Mouse (Mus musculus): ENCODE data around the gene Nr2c2.

The Nr2c2 gene

GRCm38 (mm10) chr6:92131456-92131855, 40.3 kb downstream of the Nr2c2 start:
- no peak for DNase-seq

DNA sequence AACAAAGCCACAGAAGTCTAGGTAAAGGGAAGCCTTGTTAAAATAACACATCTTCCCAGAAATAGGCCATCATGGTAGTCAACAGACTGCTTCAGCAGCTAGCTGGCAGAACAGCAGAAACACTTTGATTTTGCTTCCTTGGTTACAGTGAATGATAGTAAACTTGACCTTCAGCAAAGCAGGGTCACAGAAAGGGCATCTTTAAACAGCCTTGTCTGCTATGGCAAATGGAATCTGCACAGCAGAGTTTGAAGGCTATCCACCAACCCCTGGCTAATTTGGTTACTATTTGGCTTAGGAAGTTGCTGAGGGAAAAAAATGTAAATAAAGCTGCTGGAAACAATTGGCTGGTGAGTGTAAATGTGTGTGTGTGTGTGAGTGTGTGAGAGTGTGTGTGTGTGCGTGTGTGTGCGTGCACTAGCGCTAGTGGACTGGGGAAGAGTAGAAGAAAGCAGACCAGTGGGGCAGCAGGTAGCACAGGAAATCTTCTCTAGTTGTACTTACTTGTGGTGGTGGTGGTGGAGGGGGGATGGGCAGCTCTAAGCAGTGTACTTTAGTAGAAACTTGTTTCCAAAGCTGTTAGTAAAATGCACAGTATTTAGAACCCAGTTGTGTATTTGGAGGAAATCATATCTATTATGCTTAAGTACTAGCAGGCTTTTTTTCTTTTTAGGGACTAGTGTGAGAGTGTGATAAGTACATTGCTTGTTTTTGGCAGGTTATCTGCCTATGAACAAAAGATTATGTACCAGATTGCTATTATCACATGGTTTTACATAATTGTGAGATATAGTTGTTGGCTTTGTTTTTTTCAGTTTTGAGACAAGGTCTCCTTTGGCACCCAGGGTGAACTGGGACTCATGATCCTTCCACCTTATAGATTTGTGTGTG, 41.1 kb downstream of the Nr2c2 start:
- DNase-seq: peak in 1 of 2 experiments; percentile 5

DNA sequence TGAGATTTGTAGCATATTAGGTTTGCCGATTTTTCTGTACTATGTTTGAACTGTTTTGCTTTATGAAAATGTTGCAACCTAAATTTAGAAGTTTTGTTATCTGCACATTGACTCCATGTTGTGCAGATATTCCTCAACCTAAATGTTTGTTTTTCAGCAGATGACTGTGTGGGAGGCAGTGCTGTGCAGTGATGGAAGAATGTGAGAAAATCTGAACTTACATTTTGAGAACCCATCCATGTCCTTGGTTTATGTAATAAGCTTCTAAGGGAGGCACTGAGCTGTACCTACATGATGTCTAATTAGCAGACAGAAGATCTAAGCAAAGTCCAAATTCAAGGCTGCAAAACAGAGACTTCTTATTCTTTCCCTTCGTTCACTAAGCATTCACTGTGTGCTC, 42.4 kb downstream of the Nr2c2 start:
- DNase-seq: no peak

- no peak for DNase-seq
These were observed 45.2 kb downstream of the Nr2c2 start for GRCm38 (mm10) chr6:92136356-92136755.

GRCm38 (mm10) chr6:92145881-92146280, 54.7 kb downstream of the Nr2c2 start:
- DNase-seq: no peak

DNA sequence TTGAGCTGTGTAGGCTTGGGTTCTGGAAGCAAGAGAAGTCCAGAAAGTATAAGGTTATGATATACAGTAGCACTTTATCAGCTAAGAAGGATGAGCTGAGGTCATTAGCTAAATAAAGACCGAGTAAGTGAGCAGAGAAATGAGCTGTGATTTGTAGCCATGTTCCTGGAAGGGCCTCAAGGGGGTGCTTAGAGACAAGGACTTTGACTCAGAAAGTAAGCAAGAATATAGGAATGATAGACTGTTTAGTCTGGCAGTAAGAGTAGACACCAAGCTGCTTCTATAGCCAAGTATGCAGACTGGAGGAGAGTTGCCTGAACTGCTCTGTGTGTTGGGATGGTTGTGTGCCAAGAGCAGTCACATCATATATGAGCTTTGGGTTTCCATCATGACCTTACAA, 62.6 kb downstream of the Nr2c2 start:
- DNase-seq: no peak

GRCm38 (mm10) chr6:92158801-92159200, 67.6 kb downstream of the Nr2c2 start:
- no peak for DNase-seq

DNA sequence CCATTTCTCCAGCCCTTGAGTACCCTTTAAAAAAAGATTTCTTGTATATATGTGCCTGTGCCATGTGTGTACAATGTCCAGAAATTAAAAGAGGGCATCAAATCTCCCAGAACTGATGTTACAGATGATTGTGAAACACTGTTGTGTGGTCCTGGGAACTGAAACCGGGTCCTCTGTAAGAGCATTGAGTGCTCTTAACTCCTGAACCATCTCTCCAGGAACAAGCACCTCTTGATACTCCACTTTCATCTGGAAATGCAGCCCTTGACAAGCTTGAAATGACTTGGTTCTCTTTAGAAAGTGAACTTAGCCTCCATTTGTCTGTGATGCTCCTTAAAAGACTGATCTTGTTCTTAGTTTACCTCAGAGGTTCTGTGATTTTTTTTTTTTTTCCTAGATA, 71.5 kb downstream of the Nr2c2 start:
- DNase-seq: no peak

GRCm38 (mm10) chr6:92176450-92176849, 85.3 kb downstream of the Nr2c2 start:
- DNase-seq: no peak

GRCm38 (mm10) chr6:92183621-92184131, 92.5 kb downstream of the Nr2c2 start, which contains the start of gene Mrps25:
TSS of gene Mrps25 (minus strand) at chr6:92184033.
- DNase-seq: peak; percentile 51 to 56

GRCm38 (mm10) chr6:92184178-92184577, 93.0 kb downstream of the Nr2c2 start:
- peak; percentile 18 to 27 for DNase-seq

DNA sequence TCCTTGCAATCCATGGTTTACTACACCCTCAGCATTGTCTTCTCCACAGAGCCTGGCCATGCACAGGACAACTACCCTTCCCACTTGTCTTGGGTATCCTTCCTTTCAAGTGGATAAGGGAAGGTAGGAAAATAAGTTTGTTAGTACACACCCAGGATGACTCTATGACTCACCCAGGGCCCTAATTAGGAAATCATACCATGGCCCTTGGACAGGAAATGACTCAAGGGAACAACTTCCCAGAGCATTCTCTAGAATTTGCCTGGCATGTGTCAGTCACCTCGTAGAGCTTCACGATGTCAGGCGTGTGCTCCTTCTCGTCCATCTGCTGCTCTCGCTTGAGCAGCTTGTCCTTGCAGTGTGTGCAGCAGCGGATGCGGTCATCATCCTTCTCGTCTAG, 108.2 kb downstream of the Nr2c2 start:
- no peak for DNase-seq

DNA sequence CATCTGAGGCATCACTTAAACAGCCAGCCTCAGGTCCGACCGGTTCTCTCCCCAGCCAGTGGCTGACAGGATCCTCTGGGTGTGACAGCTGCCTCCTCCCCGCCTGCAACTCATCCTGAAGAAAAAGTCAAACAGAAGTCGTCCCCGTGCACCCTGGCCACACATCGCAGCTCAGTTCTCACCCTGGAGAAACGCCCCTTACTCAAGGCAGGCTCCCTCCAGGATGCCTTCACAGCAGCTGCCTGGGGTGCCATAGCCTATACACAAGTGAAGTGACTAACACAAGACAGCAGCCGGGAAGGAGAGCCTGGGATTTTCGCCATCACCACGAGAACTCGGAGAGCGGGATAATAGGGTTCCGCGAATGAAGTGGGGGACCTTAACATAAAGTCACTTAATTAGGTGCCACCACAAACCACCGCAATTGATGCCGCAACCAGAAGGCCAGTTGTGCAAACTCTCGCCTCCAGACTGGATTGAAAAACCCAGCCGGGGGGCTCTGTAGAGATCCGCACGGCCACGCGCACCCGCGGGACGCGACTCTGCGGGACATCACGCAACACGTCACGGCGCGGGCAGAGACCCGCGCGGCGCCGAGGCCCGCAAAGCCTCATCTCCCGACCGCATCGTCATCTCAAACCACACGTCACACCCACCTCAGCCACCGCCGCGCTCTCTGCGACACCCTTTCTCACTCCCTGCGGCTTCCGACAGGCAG, 123.0 kb downstream of the Nr2c2 start:
- DNase-seq: peak in 1 of 2 experiments; percentile 31

DNA sequence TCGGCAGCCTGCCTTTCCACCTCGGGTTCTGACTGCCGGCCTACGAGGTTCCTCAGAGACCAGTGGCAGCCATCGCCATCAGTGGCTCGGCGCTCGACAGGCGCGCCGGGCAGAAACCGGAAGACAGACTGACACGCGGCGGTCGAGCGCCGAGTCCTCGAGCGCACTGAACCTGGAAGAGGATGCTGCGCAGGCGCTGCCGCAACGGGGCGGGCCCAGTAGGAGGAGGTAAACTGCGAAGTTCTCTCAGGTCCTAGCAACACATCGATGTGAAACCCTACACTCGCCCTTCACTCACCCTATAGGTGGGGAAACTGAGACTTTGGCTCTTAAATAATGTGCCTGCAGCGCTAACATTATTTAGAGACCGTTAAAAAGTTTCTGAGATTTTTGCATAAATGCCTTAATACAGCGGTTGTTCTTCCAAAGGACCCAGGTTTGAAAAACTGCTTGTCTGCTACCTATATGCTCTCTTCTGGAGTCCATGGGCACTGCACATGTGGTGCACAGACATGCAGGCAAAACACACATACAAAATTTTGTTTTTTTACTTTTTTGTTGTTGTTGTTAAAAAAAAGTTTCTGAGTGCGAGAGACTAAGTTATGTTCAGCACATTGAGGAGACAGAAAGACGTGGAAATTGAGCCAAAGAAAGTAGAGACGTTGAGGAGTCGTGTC, 123.7 kb downstream of the Nr2c2 start, which contains the start of gene Rbsn:
Gene Rbsn (minus strand): TSS at position 153 of the 677 bp plus-strand sequence.
- peak; percentile 93 for DNase-seq

GRCm38 (mm10) chr6:92219445-92219844, 128.3 kb downstream of the Nr2c2 start:
- peak; percentile 56 to 57 for DNase-seq

DNA sequence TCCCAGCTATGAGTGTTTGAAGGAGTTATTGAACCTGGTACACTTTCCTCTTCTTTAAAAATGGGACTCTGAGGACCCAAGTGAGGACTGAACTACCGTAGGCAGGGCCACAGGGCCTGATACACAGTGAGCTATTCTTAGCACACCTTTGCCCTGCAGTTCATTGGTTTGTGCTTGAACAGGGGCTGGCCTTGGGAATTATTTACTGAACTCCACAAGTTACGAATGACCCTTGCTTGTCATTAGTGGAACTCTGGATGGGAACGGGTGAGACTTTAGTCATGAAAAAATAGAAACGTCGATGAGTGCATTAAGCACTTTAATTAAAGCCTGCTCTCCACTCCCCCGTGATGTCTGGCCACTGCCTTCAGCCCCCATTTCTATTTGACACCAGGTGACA, 130.4 kb downstream of the Nr2c2 start:
- DNase-seq: no peak

DNA sequence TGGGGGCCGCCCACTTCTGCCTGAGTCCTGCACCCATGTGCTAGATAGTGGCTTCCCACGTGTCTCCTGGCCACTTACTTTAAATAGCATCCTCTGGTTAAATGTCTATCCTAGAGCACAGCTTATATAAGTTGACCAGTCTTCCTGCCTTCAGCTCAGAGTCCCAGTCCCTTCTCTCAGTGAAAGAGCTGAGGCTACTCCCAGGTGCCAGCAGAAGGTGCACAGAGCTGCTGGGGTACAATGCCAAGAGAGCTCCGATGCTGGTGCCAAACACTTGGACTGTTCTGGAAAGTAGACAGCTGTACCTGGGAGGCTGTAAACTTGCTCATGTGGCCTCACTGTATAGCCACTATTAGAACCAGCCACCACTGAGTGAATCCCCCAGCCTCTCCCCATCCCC, 130.8 kb downstream of the Nr2c2 start:
- no peak for DNase-seq
